Mouse (Mus musculus): Measurements from ENCODE around the gene Sars2.
A peak's percentile ranks its signal among the peaks of the same experiment; 100 is the strongest.

The Sars2 gene

DNA sequence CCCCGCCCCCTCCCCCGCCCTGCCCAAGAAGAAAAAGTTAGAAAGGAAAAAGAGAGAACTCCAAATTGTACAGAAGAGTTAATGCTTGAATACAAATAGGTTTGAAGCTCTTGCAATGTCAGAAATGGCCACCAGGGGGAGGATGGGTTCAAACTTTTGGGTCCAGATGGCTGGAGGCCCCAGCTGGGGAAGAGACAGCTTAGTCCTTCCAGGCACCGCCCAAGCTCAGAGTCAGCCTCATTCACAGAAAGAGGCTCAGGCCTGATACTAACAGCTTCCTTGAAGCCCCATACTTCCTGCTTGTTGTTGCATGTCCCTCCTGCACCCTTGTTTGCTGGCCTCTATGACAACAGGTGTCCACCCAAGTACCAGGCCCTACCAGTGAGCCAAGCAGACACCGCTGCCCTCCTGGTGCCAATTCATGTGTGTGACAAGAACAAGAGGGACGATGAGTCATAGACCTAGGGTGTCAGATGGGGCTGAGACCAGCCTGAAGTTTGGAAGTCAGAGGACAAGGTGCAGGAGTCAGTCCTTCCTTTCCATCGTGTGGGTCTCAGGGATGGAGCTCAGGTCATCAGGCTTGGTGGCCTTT, 38.4 kb downstream of the Sars2 start:
- DNase-seq, result peak; percentile 81 to 90

DNA sequence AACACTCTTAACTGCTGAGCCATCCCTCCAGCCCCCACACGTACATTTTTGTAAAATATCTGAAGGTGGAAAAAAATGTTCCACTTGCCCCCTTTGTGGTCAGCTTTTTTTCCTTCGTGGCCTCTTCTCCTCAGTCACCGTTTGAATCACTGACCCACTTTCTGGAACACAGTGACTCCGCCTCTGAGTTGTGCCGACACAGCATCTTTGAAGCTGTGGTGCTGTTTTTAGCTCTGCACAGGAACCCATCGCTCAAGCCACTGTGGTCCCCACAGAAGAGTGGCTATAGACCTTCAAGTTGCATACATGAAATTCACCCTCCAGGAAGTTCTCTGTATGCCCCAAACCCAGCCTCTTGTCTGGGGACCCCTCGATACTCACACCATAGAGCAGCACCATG, 39.1 kb downstream of the Sars2 start:
- DNase-seq, result peak; percentile 63 to 83

DNA sequence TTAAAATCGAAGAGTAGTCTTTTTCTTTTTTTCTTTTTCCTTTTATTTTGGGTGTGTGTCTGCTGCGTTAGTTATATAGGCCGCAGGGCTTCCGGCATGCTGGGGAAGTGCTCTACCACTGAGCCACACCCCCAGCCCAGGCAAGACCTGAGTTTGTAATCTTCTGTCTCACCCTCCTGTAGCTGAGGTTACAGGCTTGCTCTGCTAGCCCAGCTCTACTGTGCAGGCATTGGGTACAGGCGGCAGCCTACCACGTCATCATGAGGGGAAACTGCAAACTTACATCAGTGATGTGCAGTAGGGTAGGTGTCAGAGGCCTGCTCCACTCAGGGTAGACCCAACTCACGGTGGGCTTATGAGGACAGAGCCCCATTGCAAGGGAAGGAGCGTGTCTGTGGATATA, 39.5 kb downstream of the Sars2 start:
- peak; percentile 76 to 87 for DNase-seq

DNA sequence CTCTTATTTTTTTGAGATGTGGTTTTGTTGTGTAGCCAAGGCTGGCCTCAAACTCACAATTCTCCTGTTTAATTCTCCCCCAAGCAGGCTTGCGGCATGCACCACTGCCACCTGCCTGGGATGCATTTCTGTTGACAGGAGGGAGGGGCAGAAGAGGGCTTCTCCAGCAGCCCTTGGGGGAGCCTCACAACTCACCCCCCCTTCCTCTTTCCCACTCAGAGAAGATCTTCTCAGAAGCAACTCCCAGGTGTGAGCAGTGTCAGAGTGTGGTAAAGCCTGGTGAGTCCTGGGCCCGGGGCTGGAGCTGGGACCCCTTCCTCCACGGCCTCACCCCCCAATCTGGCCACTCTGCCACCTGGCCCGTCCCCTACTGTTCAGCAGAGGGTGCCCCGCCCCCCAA, 43.4 kb downstream of the Sars2 start:
- no peak for DNase-seq

DNA sequence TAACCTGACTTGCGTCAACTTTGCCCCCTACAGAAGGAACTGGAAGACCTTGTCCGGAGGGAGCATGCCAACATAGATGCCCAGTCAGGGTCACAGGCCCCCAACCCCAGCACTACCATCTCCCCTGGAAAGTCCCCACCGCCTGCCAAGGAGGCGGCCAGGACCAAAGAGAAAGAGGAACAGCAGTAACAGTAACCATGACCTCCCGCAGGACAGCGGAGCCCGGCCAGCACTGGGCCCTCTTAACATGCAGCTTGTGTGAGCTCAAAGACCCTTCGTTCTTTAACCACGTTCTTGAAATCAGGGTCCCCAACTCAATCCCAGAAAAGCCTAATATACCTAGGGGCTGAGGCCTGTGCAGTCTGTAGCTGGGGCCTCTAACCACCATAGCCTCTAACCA, 46.1 kb downstream of the Sars2 start:
- no peak for DNase-seq

DNA sequence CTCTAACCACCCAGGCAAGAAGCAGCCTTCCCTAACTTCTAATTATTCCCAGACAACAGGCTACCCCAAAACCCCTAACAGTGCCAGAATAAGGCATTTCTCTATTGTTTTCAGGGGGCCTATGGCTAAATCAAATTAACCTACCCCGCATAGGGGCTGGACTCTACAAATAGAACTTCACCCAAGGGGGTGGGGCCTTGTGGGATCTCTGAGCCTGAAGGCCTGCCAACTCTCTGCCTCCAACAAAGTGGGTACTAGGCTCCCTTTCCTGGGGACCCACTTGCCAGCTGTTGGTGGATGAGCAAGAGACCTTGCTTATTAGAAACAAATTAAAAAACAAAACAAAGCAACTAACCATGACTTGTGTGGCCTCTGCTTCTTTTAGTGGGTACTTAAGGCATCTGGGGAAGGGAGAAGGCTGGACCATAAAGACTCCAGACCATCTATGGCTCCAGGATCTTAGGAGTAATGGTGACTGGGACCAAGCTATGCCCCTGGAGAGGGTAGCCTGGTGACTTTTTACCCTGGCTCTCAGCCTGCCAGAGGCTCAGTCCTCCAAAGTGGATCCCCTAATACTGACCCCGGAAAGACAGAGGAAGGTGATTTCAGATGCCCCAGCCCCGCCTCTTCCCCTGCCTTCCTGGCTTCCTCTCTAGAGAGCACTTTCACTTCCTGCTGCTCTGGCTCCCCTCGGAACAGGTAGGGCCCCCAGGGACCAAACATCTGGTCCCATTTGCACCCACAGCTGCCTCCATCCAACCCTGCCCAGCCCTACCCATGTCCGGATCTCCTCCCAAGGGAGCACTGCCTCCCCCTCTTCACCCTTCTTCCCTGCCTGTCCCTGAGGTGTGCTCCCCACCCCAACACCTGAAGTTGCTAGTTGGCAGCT, 46.8 kb downstream of the Sars2 start, which contains the start of gene Rinl:
Gene Rinl, plus strand, starts transcription at position 663 of the 889 bp plus-strand sequence.
- peak; percentile 69 to 80 for DNase-seq

DNA sequence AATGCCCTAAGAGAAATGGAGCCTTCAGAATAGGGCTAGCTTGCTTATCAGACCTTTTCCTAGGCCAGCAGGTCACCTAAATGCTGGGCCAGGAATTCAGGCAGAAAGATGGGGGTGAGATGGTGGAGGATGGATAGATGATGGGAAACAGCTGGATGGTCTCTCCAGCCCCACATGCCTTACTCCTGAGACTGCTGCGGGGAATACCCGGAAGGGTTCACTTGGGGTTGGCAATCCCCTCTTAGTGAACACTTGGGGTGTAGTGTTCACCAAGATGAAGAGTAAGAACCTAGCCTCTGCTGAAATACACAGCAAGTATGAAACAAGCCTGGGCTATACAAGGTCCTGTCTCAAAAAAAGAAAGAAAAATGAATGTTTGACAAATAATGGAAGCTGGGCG, 47.4 kb downstream of the Sars2 start:
- DNase-seq, result no peak

DNA sequence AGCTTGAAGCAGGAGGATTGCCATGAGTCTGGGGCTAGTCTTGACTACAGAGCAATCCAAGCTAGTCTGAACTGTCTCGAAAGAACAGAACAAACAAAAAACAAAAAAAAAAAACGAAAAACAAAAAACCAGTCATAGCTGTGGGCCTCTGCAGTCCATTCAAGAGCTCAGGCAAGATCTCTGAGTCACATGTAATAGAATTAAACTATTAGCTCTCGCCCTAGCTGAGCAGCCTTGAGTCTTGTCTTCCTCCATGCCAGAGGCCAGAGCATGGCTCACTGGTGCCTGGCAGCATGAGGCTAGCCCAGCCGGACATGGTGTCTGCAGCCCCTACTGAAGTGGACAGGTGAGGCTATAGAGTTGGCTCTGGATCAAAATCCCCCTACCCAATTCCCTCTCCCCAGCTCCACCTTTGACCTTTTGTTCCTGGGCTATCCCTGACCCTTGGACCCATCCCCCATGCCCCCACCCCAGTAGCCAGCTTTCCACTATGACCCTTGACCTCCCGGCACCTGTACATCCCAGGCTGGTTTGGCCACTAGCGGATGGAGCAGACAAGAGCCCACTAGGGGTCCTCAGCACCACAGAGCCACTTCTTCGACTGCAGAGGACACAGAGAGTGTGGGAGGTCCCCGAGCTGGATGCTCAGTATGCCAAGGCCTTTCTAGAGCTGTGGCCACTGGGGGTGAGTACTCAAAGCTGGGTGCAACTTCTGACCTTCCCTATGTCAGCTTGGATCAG, 48.4 kb downstream of the Sars2 start:
- no peak for DNase-seq

DNA sequence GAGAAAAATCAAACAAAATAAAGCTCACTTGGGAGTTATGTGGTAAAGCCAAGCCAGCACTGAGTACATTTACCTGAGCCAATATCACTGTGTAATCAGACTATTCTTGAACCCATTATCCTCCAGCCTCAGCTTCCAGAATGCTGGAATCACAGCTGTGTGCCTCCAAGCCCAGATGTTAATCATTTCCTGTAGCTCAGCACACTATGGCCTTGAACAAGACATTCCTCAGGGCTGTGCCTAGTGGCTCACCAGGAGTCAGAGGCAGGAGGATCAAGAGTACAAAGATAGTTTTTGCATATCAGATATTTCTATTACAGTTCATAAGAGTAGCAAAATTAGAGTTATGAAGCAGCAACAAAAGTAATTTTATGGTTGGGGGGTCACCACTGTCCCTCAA, 49.9 kb downstream of the Sars2 start:
- no peak for DNase-seq

DNA sequence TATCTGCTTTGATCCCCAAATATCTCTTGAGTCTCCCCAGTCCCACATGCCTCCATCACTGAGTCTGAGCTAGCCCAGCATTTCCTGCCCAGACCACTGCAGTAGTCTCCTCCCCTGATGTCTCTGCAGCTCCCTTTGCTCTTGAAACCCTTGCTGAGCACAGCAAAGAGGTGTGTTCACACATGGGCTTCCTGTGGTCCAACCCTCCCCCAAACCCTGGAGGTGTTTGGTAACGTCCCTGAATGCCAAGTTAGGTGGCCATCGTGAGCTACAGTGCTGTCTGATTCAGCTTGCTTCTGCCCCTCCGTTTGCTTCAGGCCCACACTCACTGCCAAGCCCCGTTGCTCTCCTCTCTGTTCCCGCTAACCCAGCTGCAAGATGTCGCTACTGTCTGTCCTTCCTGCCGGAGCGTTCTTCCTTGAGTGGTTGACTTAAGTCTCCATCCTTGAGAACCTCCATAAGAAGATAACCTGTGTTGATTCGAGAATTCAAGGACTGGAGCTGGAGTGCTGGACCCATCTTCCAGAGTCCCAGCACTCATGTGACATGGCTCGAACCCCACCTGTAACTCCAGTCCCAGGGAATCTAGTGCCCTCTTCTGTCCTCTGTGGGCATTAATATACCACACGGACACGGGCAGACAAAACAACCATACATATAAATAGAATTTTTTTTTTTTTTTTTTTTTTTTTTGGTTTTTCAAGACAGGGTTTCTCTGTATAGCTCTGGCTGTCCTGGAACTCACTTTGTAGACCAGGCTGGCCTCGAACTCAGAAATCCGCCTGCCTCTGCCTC, 50.8 kb downstream of the Sars2 start:
- DNase-seq, result peak in 1 of 2 experiments; percentile 56

DNA sequence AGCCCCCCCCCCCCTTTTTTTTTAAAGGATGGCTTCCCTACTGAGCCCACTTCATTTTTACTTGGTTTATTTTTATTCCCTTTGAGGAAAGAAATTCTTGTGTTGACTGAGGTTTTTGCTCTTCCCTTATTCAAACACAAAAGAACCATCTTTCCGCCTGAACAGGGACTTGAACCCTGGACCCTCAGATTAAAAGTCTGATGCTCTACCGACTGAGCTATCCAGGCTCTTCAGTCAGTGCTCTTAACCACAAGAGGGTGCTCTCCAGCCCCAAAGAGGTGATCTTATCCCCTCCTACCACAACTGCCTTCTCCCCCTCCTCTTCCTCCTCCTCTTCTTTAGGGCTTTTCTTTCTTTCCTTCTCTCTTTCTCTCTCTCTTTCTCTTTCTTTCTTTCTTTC, 52.0 kb downstream of the Sars2 start:
- peak in 1 of 2 experiments; percentile 53 for DNase-seq

DNA sequence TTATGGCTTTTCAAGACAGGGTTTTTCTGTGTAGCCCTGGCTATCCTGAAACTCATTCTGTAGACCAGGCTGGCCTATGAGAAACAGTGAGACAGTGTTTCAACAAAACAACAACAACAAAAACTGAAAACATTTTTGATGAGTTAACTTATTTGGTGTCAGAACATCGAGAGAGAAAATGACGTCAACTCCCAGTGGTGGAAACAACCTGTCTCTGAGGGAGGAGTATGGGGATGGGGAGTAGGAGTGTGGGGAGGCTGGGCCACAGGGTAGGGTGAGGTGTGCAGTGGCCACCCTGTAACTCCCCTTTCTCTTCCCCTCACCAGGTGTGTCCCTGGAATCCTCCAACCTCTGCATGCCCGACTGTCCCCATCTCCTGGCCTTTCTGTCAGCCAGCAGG, 52.7 kb downstream of the Sars2 start:
- DNase-seq, result no peak

DNA sequence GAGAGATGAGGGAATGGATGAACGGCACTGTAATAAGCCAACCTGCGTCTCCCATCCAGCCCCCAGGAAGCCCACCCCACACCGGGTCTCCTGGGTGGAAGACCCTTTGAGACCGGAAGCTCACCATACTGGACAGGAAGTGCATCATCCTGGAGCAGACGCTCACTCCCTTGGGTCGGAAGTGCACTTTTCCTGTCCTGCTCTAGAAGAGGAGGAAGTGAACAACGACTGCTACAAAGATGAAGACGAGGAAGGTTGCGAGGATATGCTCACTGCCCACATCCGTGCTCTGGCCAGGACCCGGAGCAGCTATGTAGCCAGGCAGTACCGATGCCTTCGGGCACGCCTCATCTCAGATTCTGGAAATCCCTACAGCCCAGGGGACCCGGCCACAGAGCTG, 54.0 kb downstream of the Sars2 start:
- no peak for DNase-seq

DNA sequence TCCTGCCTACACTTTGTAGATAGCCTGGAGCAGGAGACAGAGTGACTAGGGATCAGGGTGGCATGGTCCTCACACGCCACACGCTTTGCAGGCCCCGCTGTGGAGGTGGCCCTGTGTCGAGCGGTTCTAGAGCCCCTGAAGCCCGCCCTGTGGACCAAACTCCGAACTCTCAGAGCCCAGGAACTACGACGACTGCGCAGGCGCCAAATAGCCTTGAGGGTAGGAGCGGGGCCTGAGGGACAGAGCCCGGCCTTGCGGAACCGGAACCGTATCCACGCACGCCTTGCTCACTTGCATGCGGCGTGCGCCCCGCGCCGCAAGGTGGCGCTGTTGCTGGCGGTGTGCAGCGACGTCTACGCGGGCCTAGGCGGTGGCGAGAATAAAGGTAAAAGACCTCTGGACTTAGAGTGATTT, 54.8 kb downstream of the Sars2 start:
- DNase-seq, result peak; percentile 59 to 64

DNA sequence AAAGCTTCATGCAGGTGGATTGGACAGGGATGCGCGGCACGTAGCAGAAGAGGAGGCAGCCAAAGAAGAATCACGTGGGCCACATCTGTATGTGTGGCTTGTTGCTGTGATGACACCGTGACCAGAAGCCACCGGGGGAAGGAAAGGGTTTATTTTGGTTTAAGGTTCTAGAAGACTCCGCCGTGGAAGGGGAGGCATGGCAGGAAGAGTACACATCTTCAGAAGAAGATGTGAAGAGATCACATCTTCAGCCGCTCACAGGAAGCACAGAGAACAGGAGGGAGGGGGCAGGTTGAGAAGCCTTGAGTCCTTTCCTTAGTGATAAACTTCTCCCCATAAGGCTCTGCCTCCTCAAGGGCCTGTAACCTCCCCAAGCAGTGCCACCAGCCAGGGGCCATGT, 58.2 kb downstream of the Sars2 start:
- DNase-seq, result no peak

DNA sequence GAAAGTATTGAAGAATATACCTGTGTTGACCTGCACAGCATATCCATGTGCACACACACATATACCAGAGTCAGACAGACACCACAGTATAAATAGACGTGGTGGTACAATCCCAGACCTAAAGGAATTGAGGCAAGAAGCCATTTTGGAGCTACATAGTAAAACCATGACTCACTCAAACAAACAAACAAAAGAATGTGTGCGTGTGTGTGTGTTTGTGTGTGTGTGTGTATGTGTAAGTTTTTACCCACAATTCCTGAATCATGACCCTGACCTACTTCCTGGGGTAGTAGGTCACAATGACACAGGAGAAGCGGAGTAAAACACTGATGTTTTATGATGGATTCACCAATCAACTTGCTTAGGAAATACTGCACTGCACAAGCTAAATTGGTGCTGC, 59.7 kb downstream of the Sars2 start:
- no peak for DNase-seq

DNA sequence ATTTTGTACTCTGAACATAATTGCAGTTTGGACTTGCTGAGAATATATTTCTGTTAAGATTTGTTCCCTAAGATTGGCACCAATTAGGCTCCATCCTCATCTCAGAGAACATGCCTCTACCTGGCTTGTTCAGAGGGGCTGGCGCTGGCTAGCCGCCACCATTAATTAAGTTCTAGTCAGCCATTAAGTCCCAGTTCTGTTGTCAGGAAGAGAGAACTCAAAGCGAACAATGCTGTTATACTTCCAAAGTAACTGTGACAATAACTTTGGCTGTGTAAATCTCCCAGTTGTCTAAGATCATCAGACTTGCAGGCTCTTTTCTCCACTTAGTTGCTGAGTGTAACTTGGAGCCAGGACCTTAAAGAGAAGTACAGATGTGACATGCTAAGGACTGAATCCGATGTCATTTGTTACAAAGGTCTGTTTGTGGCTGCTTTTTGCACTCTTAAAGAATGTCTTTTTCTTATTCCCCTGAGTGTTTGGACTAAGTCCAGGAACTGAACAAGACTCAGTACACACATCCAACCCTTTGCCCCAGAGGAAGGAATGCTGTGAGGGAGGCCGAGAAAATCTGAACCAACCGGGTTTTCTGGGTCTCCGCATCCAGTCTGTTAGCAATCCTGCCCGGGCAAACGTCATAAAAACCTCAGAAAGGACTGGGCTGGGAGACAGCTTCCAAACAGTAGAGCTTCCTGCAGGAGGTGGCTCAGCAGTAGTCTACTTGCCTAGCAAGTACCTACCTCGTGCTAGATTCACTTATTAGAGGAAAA, 60.3 kb downstream of the Sars2 start:
- no peak for DNase-seq

DNA sequence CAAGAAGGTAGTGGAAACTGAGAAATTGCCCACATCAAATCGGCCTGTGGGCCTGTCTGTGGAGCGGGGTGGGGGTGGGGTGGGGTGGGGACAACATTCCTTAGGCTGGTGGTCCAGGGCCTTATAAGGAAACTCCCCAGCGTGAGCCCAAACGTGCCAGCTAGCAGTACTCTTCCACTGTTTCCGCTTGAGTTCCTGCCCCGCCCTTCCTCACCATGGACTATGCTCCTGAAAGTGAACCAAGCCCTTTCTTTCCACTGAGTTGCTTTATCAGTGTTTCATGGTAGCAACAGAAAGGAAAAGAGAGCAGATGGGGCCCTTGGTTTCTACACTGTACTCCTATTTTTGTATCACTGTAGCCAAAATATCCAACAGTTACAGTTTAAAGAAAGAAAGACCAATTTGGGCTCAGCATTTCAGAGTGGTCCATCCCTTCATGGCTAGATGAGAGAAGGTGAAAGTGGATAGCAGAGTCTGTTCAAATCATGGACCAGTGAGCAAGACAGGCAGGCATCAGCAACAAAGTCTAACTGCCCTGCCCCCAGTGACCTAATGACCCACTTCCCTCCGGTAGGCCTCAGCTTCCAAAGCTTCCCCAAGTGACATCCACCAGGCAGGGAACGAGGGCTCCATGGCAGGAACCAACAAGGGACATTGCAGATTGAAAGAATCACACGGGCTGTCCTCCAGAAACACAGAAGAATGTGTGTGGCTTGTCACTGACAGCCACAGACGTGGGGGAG, 61.2 kb downstream of the Sars2 start:
- no peak for DNase-seq

All from thymus, adult 18-20 months (tissue).